Mouse (Mus musculus): ENCODE data around the gene Polr2m.

The Polr2m gene

GRCm38 (mm10) chr9:71467434-71467833, 18.3 kb downstream of the Polr2m start:
- DNase-seq: no peak

- no peak for DNase-seq
These were observed 19.6 kb downstream of the Polr2m start for GRCm38 (mm10) chr9:71466111-71466510.

GRCm38 (mm10) chr9:71463072-71463667, 22.6 kb downstream of the Polr2m start:
- no peak for DNase-seq

- DNase-seq: no peak
These were observed 29.0 kb downstream of the Polr2m start for GRCm38 (mm10) chr9:71456738-71457137.

- no peak for DNase-seq
These were observed 31.8 kb downstream of the Polr2m start for GRCm38 (mm10) chr9:71453917-71454316.

GRCm38 (mm10) chr9:71453352-71453751, 32.4 kb downstream of the Polr2m start:
- DNase-seq: no peak

GRCm38 (mm10) chr9:71450626-71451025, 35.1 kb downstream of the Polr2m start:
- no peak for DNase-seq

- no peak for DNase-seq
These were observed 38.2 kb downstream of the Polr2m start for GRCm38 (mm10) chr9:71447573-71447972.

- no peak for DNase-seq
These were observed 40.4 kb downstream of the Polr2m start for GRCm38 (mm10) chr9:71445308-71445707.

GRCm38 (mm10) chr9:71438146-71438545, 47.6 kb downstream of the Polr2m start:
- no peak for DNase-seq
